Mouse (Mus musculus): ENCODE measurements around the gene Serinc4.

DNA sequence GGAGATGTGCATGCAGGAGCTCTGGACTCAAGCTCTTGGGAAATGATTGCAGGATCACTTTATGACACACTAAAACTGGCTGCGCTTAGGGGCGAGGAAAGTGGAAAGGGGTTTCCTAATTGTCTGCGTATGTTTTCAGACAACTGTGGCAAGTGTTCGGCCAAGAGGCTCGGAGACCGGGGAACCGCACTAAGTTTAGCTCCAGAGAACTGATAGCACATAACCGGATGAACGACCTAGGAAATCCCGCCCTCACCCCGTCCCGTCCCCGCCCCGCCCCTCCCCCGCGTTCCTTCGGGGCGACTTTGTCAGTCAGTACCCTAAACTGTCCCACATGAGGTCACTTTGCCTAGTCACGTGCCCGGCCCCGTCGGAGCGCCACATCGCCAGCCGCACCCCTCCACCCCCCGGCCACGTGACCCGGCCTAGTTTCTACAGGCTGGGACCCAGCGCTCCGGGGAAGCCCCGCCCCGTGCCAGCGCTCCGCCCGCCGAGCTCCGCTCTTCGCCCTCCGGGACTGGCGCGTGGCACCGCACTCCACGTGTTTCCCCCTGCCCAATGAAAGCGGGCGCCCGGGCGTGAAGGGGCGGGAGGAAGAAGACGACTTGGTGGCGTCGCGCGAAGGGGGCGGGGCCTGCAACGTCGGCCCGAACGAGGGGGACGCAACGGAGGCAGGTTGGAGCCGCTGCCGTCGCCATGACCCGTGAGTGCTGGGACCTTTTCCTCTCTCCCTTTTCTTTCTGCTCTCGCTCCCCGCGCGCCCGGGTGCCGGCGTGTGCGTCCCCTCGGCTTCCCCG lies 7.6 kb downstream of the Serinc4 start, which contains the start of gene Serf2:
- no peak for TF ChIP-seq ZC3H11A (IDR thresholded peaks at IDR 0.05; ENCODE audit: borderline replicate concordance, low read depth, low read length)
- no peak for TF ChIP-seq MAFK (IDR thresholded peaks at IDR 0.05; ENCODE audit: insufficient read depth, low read depth, low read length)
- peak; percentile 72 for TF ChIP-seq HCFC1 (IDR thresholded peaks at IDR 0.05; ENCODE audit: borderline replicate concordance, insufficient read depth, low read length)

All from ES-E14 (cell line).